Mouse (Mus musculus): ENCODE results near the gene Coro2b. TPM values are rescaled to one million over a fixed set of nuclear protein-coding genes. Genes with fewer than 3 reads are reported as not detected.

Coro2b gene
- 5.3 and 12.1 TPM in 2 replicates for polyA plus RNA-seq (2011; ENCODE audit: insufficient read length, low read depth, missing spikeins)

DNA sequence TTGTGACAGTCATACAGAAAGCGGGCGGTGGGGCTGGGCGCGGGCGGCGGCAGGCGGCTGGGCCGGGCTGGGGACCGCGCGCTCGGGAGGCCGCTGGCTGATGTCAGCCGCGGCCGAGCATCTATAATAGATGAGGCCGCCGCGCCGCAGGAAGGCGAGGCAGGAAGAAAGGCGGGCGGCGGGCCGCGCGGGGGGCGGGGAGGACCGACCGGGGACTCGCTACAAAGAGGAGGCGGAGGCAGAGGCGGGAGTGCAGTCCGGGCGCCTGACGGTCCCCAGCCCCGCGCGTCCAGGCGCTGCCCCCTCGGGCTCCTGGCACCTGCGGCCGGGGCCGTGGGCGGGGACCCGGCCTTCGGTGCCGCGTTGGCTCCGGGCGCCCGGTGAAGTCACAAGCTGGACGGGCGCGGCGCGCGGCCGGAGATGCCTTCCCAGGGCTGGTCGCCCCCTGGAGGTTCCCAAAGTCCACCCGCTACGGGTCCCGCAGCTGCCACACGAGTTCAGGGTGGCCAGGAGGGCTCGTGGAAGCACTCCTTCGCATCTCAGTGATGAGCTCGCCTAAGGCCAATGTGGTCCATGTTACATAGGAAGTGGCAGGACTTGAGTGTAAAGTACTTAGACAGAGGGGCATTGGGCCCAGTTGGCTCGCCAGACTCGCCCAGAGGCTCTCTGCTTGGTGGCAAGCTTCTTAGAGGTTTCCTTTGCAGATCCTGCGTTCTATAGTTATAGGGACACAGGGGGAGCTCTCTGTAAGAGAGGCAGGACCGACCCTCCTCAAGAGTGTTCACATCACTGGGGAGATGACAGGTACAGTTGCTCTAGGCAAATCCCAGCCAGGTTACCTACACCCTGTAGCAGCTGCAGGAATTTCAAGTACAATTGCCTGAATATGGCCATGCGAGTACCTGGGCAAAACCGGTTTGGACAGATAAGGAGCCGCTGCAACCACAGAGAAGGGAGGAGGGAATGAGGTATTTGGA lies at the start of gene Coro2b:
TSS of gene Coro2b (minus strand) at position 390 of the 977 bp plus-strand sequence.
- TF ChIP-seq POLR2A (IDR thresholded peaks at IDR 0.05; ENCODE audit: low read depth, low read length) (no peak), CTCF (IDR thresholded peaks at IDR 0.05; ENCODE audit: borderline replicate concordance, insufficient read depth, low read length) (no peak)
- peak within 1 kb of the TSS; percentile 59 for H3K4me3 ChIP-seq (ENCODE audit: insufficient read depth, low read length)
- no peaks in the 10 kb centered on the region for H3K4me1 ChIP-seq (ENCODE audit: control insufficient read depth, insufficient read depth, low read length)
- H3K27ac ChIP-seq (ENCODE audit: insufficient read depth, low read length), result no peak within 1 kb of the TSS

DNA sequence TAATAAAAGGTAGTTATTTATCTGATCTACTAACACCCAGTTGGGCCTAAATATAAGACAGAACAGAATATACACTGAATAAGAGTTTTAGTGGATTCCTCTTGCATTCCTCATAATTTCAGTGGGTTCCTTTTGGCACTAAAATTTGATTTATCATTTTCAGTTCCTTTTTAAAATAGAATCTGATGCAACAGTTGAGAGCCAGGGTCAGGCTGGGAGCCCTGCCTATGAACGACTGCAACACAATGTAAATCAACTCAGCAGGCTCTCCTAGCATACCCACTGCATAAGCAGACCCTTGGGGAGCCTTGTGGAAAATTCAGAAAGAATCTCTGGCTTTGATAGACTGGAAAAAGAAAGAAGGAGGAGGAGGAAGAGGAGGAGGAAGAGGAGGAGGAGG lies 40.7 kb upstream of the Coro2b start:
- no peak for TF ChIP-seq POLR2A (IDR thresholded peaks at IDR 0.05; ENCODE audit: low read depth, low read length)
- no peak for TF ChIP-seq CTCF (IDR thresholded peaks at IDR 0.05; ENCODE audit: borderline replicate concordance, insufficient read depth, low read length)
- Histone ChIP-seq H3K27ac (ENCODE audit: insufficient read depth, low read length) (peak overlapping the region; percentile 100), H3K4me3 (ENCODE audit: insufficient read depth, low read length) (no peak overlapping the region), H3K4me1 (ENCODE audit: control insufficient read depth, insufficient read depth, low read length) (peaks cover 10% of the 10 kb centered on the region; the same call in 1 of the 2 replicates)

DNA sequence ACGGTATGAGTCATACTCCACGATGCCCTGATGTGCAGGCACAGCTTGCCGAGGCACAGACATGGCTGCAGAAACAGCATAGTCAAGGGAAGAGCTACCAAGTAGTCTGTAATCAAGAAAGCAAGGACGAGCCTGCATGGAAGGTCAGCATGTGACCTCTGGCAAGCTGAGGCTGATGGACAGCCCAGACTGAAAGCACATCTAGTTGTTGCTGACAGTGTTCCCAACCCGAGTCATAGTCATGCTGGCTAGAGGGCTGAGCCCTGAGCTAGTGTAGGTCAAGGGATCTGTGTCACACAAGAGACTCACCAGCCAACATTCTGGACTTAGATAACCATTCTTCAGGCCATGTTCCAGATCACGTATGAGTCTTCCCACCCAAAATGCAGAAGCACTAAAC lies 32.3 kb upstream of the Coro2b start:
- Histone ChIP-seq H3K4me1 (ENCODE audit: control insufficient read depth, insufficient read depth, low read length) (no peaks in the 10 kb centered on the region), H3K4me3 (ENCODE audit: insufficient read depth, low read length) (no peak overlapping the region), H3K27ac (ENCODE audit: insufficient read depth, low read length) (no peak overlapping the region)
- TF ChIP-seq POLR2A (IDR thresholded peaks at IDR 0.05; ENCODE audit: low read depth, low read length) (no peak), CTCF (IDR thresholded peaks at IDR 0.05; ENCODE audit: borderline replicate concordance, insufficient read depth, low read length) (no peak)

DNA sequence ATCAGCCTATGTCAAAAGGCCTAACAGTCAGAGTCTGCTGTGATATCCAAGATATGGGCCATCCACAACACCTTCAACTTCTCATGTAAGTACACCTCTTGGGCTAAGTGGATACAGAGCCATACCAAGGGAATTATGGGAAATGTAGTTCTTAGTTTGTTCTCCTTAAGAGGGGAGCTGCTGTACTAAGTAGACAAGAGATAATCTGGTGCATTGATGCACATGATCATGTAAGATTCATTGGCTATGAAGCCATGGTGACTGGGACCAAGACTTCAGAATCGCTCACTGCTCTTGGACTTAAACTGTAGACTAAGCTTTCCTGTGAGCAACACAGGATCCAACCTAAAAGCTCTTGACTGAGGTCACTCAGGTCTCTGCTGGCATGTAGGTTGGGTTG lies 31.0 kb upstream of the Coro2b start:
- Histone ChIP-seq H3K27ac (ENCODE audit: insufficient read depth, low read length) (no peak overlapping the region), H3K4me3 (ENCODE audit: insufficient read depth, low read length) (no peak overlapping the region), H3K4me1 (ENCODE audit: control insufficient read depth, insufficient read depth, low read length) (no peaks in the 10 kb centered on the region)
- TF ChIP-seq POLR2A (IDR thresholded peaks at IDR 0.05; ENCODE audit: low read depth, low read length) (no peak), CTCF (IDR thresholded peaks at IDR 0.05; ENCODE audit: borderline replicate concordance, insufficient read depth, low read length) (no peak)

DNA sequence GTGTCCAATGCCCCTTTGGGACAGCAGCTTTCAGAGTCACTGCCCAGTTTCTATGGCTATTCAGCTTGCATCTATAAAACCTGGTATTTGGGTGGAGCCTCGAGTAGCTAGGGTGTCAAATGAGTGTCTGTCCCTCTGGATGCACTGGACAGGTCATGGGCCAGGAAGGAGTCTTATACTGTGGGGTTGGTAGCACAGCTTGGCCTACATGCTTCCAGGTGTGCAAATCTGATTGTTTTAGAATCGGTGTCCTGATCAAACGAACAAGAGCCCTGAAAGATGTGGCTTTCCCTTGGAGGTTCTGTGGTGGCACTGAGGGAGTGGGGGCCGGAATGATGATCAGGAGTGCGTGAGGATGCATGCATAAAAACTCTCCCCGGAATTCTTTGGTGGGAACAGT lies 25.4 kb upstream of the Coro2b start:
- Histone ChIP-seq H3K4me1 (ENCODE audit: control insufficient read depth, insufficient read depth, low read length) (peaks cover 11% of the 10 kb centered on the region; the same call in 1 of the 2 replicates), H3K27ac (ENCODE audit: insufficient read depth, low read length) (no peak overlapping the region), H3K4me3 (ENCODE audit: insufficient read depth, low read length) (no peak overlapping the region)
- TF ChIP-seq POLR2A (IDR thresholded peaks at IDR 0.05; ENCODE audit: low read depth, low read length) (no peak), CTCF (IDR thresholded peaks at IDR 0.05; ENCODE audit: borderline replicate concordance, insufficient read depth, low read length) (no peak)

DNA sequence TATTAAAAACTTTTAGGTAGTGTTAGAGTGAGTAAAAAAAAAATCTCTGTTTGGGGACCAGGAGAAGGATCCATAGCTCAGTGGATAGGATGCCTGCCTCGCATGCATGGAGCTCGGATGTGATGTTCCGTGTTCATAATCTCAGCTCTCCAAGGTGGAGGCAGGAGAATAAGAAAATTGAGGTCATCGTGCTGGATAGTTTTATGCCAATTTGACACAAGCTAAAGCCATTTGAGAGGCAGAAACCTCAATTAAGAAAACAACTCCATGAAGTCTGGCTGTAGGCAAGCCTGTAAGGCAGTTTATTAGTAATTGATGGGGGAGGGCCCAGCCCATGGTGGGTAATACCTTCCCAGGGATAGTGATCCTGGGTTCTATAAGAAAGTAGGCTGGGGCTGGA lies 23.6 kb upstream of the Coro2b start:
- TF ChIP-seq CTCF (IDR thresholded peaks at IDR 0.05; ENCODE audit: borderline replicate concordance, insufficient read depth, low read length) (no peak), POLR2A (IDR thresholded peaks at IDR 0.05; ENCODE audit: low read depth, low read length) (no peak)
- H3K4me3 ChIP-seq (ENCODE audit: insufficient read depth, low read length), result no peak overlapping the region
- H3K27ac ChIP-seq (ENCODE audit: insufficient read depth, low read length), result peak overlapping the region; percentile 89
- peaks cover 11% of the 10 kb centered on the region; the same call in 1 of the 2 replicates for H3K4me1 ChIP-seq (ENCODE audit: control insufficient read depth, insufficient read depth, low read length)

DNA sequence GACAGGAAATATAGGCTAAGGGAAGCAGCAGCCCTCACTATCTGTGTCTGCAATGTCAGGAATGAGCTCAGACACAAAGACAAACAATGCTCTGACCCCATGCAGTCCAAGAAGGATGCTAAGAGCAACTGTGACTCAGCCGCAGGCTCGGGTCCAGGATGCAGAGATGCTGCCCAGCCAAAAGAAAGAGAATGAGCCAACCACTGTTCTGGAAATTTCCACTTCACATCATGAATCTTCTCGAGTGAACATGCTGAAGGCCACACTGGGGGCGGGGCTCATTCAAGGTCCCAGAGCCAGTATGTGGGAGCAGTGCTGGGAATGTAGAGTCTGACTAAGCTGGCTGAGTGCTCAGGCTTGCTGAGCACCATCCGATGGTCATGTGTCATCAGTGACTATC lies 23.2 kb upstream of the Coro2b start:
- H3K27ac ChIP-seq (ENCODE audit: insufficient read depth, low read length), result peak overlapping the region; percentile 94
- H3K4me3 ChIP-seq (ENCODE audit: insufficient read depth, low read length), result no peak overlapping the region
- peaks cover 11% of the 10 kb centered on the region; the same call in 1 of the 2 replicates for H3K4me1 ChIP-seq (ENCODE audit: control insufficient read depth, insufficient read depth, low read length)
- TF ChIP-seq POLR2A (IDR thresholded peaks at IDR 0.05; ENCODE audit: low read depth, low read length) (no peak), CTCF (IDR thresholded peaks at IDR 0.05; ENCODE audit: borderline replicate concordance, insufficient read depth, low read length) (no peak)

DNA sequence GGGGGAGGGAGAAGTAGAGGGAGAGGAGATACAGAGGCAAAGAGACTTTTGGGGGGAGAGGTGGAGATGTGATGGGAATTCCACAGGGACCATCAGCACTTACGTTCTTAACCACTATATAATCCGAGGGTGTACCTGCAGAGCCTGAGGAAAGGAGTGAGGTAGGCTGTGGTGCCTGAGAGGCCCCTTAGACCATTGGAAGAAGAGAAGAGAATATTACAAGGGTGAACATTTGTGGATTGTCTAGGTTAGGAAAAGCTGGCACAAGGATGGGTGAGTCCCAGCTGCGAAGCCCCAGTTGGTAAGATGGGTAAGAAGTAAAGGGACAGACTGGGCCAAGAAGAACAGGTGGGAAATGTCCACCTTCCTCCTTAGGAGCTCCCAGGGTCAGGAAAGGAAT lies 22.6 kb upstream of the Coro2b start:
- no peak overlapping the region for H3K4me3 ChIP-seq (ENCODE audit: insufficient read depth, low read length)
- peak overlapping the region; percentile 94 for H3K27ac ChIP-seq (ENCODE audit: insufficient read depth, low read length)
- TF ChIP-seq CTCF (IDR thresholded peaks at IDR 0.05; ENCODE audit: borderline replicate concordance, insufficient read depth, low read length) (no peak), POLR2A (IDR thresholded peaks at IDR 0.05; ENCODE audit: low read depth, low read length) (no peak)

DNA sequence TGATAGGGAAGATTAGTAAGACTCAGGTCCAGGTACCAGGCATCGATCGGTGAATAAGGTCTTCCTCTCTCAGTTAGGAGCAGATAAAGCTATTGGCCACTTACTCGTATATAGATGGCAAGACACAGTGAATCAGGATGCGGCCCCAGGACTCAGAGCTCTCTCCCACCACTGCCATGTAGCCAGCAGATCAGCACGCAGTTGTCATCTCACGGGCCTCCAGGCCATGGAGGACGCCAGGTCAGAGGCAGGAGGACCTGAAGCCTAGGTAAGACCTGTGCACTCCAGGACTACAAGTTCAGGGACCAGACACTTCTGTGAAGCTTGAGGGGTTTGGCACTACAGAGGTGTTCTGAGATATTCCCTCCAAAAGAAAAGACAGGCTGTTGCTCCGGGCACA lies 21.2 kb upstream of the Coro2b start:
- TF ChIP-seq POLR2A (IDR thresholded peaks at IDR 0.05; ENCODE audit: low read depth, low read length), result no peak
- TF ChIP-seq CTCF (IDR thresholded peaks at IDR 0.05; ENCODE audit: borderline replicate concordance, insufficient read depth, low read length), result no peak
- no peak overlapping the region for H3K27ac ChIP-seq (ENCODE audit: insufficient read depth, low read length)
- no peak overlapping the region for H3K4me3 ChIP-seq (ENCODE audit: insufficient read depth, low read length)
- peaks cover 11% of the 10 kb centered on the region; the same call in 1 of the 2 replicates for H3K4me1 ChIP-seq (ENCODE audit: control insufficient read depth, insufficient read depth, low read length)

More for the DNA sequence above, 22.6 kb upstream of the Coro2b start:
- H3K4me1 ChIP-seq (ENCODE audit: control insufficient read depth, insufficient read depth, low read length), result peaks cover 11% of the 10 kb centered on the region; the same call in 1 of the 2 replicates

DNA sequence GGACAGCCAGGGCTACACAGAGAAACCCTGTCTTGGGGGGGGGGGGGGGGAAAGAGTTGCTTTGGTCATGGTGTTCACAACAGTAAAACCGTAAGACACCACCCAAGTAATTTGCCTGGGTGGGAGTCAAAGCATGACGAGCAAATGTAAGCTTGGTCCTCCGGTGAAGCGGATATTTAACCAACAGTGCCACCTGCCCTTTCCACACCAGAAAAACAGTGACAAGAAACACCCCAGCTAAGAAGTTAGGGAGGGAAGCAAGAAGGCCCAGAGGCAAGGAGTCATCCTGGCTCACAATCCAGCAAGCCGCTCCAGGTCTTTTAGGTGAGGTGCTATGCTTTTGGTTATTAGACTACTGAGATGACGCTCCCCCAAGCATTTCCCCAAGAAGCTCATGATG lies 19.9 kb upstream of the Coro2b start:
- Histone ChIP-seq H3K4me3 (ENCODE audit: insufficient read depth, low read length) (no peak overlapping the region), H3K4me1 (ENCODE audit: control insufficient read depth, insufficient read depth, low read length) (peaks cover 11% of the 10 kb centered on the region; the same call in 1 of the 2 replicates), H3K27ac (ENCODE audit: insufficient read depth, low read length) (no peak overlapping the region)
- TF ChIP-seq CTCF (IDR thresholded peaks at IDR 0.05; ENCODE audit: borderline replicate concordance, insufficient read depth, low read length) (no peak), POLR2A (IDR thresholded peaks at IDR 0.05; ENCODE audit: low read depth, low read length) (no peak)

All from embryonic fibroblast, embryonic 13.5 days (primary cell).